Mouse (Mus musculus): Measurements from ENCODE around the gene Tldc2. TPM values are rescaled to one million over a fixed set of nuclear protein-coding genes. Genes with fewer than 3 reads are reported as not detected.

Gene Tldc2
- polyA plus RNA-seq, 1 experiment from 2014 or later: not detected

GRCm38 (mm10) chr2:157132086-157132485 is 45.2 kb downstream of the Tldc2 start:
- no peaks in the 10 kb centered on the region for H3K27me3 ChIP-seq (ENCODE audit: control insufficient read depth, insufficient read depth, low read length)
- 83% methylated on average over 1 of the region's 1 CpGs for WGBS
- DNase-seq (ENCODE audit: low spot score) (no peak), ATAC-seq (ENCODE audit: low FRiP score) (no peak)
- H3K4me1 ChIP-seq (replicated peaks; ENCODE audit: control insufficient read depth, insufficient read depth, low read length): no peaks in the 10 kb centered on the region
- no peak overlapping the region for H3K27ac ChIP-seq (ENCODE audit: low read depth, low read length)
- H3K9ac ChIP-seq (ENCODE audit: low read depth, low read length): no peak overlapping the region
- H3K4me2 ChIP-seq (replicated peaks; ENCODE audit: low read depth, low read length): no peak overlapping the region
- no peaks in the 10 kb centered on the region for H3K36me3 ChIP-seq (ENCODE audit: control insufficient read depth, insufficient read depth, low read length)
- H3K4me3 ChIP-seq (ENCODE audit: low read depth, low read length): no peak overlapping the region
- no peaks in the 10 kb centered on the region for H3K9me3 ChIP-seq (ENCODE audit: control insufficient read depth, low read length)

DNA sequence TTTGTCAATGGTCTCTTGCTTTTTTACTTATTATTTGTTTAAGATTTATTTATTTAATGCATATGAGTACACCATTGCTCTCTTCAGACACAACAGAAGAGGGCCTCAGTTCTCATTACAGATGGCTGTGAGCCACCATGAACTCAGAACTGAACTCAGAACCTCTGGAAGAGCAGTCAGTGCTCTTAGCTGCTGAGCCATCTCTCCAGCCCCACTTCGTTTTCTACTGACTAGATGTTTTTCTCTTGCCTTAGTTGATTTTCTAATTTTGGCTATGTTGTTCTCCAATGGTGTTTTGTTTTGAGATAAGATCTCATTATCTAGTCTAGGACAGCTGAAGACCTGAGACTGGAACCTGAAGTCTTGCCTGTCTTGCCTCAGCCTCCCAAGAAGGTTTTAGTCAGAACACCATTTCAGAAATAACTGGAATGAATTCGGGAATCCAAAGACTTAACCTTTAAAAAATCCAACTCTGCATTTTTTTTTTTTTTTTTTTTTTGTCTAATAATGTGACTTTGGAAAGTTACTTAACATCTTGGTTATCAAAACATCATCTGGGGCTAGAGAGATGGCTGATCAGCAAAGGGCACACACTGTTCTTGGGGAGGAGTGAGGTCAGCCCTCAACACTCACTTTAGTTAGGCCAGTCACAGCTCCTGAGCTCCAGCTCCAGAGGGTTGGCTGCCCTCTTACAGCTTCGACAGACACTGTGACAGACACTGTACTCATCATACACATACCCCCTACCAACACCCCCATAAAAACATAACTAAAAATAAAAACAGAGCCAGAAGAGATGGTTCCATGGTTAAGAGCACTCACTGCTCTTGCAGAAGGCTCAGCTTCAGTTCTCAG is 46.1 kb downstream of the Tldc2 start:
- no peak overlapping the region for H3K4me2 ChIP-seq (replicated peaks; ENCODE audit: low read depth, low read length)
- H3K27me3 ChIP-seq (ENCODE audit: control insufficient read depth, insufficient read depth, low read length): no peaks in the 10 kb centered on the region
- DNase-seq (ENCODE audit: low spot score) (no peak), ATAC-seq (ENCODE audit: low FRiP score) (no peak)
- no peaks in the 10 kb centered on the region for H3K4me1 ChIP-seq (replicated peaks; ENCODE audit: control insufficient read depth, insufficient read depth, low read length)
- no peak overlapping the region for H3K27ac ChIP-seq (ENCODE audit: low read depth, low read length)
- no peaks in the 10 kb centered on the region for H3K36me3 ChIP-seq (ENCODE audit: control insufficient read depth, insufficient read depth, low read length)
- no peaks in the 10 kb centered on the region for H3K9me3 ChIP-seq (ENCODE audit: control insufficient read depth, low read length)
- H3K4me3 ChIP-seq (ENCODE audit: low read depth, low read length): no peak overlapping the region
- no peak overlapping the region for H3K9ac ChIP-seq (ENCODE audit: low read depth, low read length)
- 84% methylated on average over 3 of the region's 3 CpGs for WGBS

GRCm38 (mm10) chr2:157133769-157134478 is 47.1 kb downstream of the Tldc2 start:
- Histone ChIP-seq H3K36me3 (ENCODE audit: control insufficient read depth, insufficient read depth, low read length) (no peaks in the 10 kb centered on the region), H3K4me2 (replicated peaks; ENCODE audit: low read depth, low read length) (peak overlapping the region; percentile 73), H3K4me3 (ENCODE audit: low read depth, low read length) (peak overlapping the region; percentile 55), H3K27me3 (ENCODE audit: control insufficient read depth, insufficient read depth, low read length) (no peaks in the 10 kb centered on the region), H3K4me1 (replicated peaks; ENCODE audit: control insufficient read depth, insufficient read depth, low read length) (no peaks in the 10 kb centered on the region), H3K9ac (ENCODE audit: low read depth, low read length) (peak overlapping the region; percentile 59), H3K27ac (ENCODE audit: low read depth, low read length) (no peak overlapping the region), H3K9me3 (ENCODE audit: control insufficient read depth, low read length) (no peaks in the 10 kb centered on the region)
- no peak for DNase-seq (ENCODE audit: low spot score)
- WGBS: 22% methylated on average over 11 of the region's 11 CpGs
- ATAC-seq (ENCODE audit: low FRiP score): no peak; the same call in 1 of the 2 replicates

GRCm38 (mm10) chr2:157134479-157134931 is 47.6 kb downstream of the Tldc2 start:
- H3K4me1 ChIP-seq (replicated peaks; ENCODE audit: control insufficient read depth, insufficient read depth, low read length): no peaks in the 10 kb centered on the region
- no peak overlapping the region for H3K27ac ChIP-seq (ENCODE audit: low read depth, low read length)
- peak overlapping the region; percentile 73 for H3K4me2 ChIP-seq (replicated peaks; ENCODE audit: low read depth, low read length)
- H3K4me3 ChIP-seq (ENCODE audit: low read depth, low read length): peak overlapping the region; percentile 55
- peak; percentile 80 for ATAC-seq (ENCODE audit: low FRiP score)
- H3K27me3 ChIP-seq (ENCODE audit: control insufficient read depth, insufficient read depth, low read length): no peaks in the 10 kb centered on the region
- WGBS: under 1% methylated on average over 25 of the region's 25 CpGs
- no peaks in the 10 kb centered on the region for H3K36me3 ChIP-seq (ENCODE audit: control insufficient read depth, insufficient read depth, low read length)
- DNase-seq (ENCODE audit: low spot score): no peak
- H3K9me3 ChIP-seq (ENCODE audit: control insufficient read depth, low read length): no peaks in the 10 kb centered on the region
- peak overlapping the region; percentile 59 for H3K9ac ChIP-seq (ENCODE audit: low read depth, low read length)

DNA sequence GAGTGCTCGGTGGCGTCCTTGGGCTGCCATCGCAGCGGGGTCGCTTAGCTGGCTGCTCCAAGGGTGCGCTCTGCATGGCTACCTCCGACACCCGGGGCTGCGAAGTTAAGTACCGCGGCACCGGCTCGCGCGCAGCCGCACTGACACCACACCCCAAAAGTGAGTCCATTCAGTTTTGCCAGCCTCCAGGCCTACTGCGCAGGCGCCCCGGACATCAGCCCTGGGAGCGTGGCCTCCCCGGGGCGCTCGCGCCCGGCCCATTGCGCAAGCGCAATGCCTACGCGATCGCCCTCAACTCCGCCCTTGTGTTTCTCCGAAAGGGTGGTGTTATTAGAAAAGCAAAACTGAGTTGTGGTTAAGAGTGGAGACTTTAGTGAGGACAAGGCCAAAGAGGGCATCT is 48.2 kb downstream of the Tldc2 start, which contains the start of gene Samhd1:
Gene Samhd1 (minus strand): TSS at position 252 of the 400 bp plus-strand sequence.
- no peaks in the 10 kb centered on the region for H3K36me3 ChIP-seq (ENCODE audit: control insufficient read depth, insufficient read depth, low read length)
- peak within 1 kb of the TSS; percentile 73 for H3K4me2 ChIP-seq (replicated peaks; ENCODE audit: low read depth, low read length)
- peak; percentile 96 for DNase-seq (ENCODE audit: low spot score)
- 1% methylated on average over 32 of the region's 32 CpGs for WGBS
- no peaks in the 10 kb centered on the region for H3K27me3 ChIP-seq (ENCODE audit: control insufficient read depth, insufficient read depth, low read length)
- ATAC-seq (ENCODE audit: low FRiP score): peak; percentile 89
- peak within 1 kb of the TSS; percentile 59 for H3K9ac ChIP-seq (ENCODE audit: low read depth, low read length)
- H3K4me1 ChIP-seq (replicated peaks; ENCODE audit: control insufficient read depth, insufficient read depth, low read length): no peaks in the 10 kb centered on the region
- no peaks in the 10 kb centered on the region for H3K9me3 ChIP-seq (ENCODE audit: control insufficient read depth, low read length)
- peak within 1 kb of the TSS; percentile 55 for H3K4me3 ChIP-seq (ENCODE audit: low read depth, low read length)
- H3K27ac ChIP-seq (ENCODE audit: low read depth, low read length): no peak within 1 kb of the TSS

GRCm38 (mm10) chr2:157135529-157136120 is 48.8 kb downstream of the Tldc2 start:
- no peaks in the 10 kb centered on the region for H3K4me1 ChIP-seq (replicated peaks; ENCODE audit: control insufficient read depth, insufficient read depth, low read length)
- peak overlapping the region; percentile 73 for H3K4me2 ChIP-seq (replicated peaks; ENCODE audit: low read depth, low read length)
- H3K27ac ChIP-seq (ENCODE audit: low read depth, low read length): no peak overlapping the region
- ATAC-seq (ENCODE audit: low FRiP score) (no peak), DNase-seq (ENCODE audit: low spot score) (no peak)
- H3K9ac ChIP-seq (ENCODE audit: low read depth, low read length): peak overlapping the region; percentile 59
- H3K9me3 ChIP-seq (ENCODE audit: control insufficient read depth, low read length): no peaks in the 10 kb centered on the region
- no peaks in the 10 kb centered on the region for H3K36me3 ChIP-seq (ENCODE audit: control insufficient read depth, insufficient read depth, low read length)
- H3K4me3 ChIP-seq (ENCODE audit: low read depth, low read length): peak overlapping the region; percentile 55
- no peaks in the 10 kb centered on the region for H3K27me3 ChIP-seq (ENCODE audit: control insufficient read depth, insufficient read depth, low read length)
- 85% methylated on average over 10 of the region's 10 CpGs for WGBS

GRCm38 (mm10) chr2:157136176-157136575 is 49.3 kb downstream of the Tldc2 start:
- DNase-seq (ENCODE audit: low spot score): no peak
- no peak for ATAC-seq (ENCODE audit: low FRiP score)
- H3K9ac ChIP-seq (ENCODE audit: low read depth, low read length): no peak overlapping the region
- H3K4me3 ChIP-seq (ENCODE audit: low read depth, low read length): no peak overlapping the region
- 92% methylated on average over 4 of the region's 4 CpGs for WGBS
- H3K4me1 ChIP-seq (replicated peaks; ENCODE audit: control insufficient read depth, insufficient read depth, low read length): no peaks in the 10 kb centered on the region
- no peaks in the 10 kb centered on the region for H3K36me3 ChIP-seq (ENCODE audit: control insufficient read depth, insufficient read depth, low read length)
- no peaks in the 10 kb centered on the region for H3K9me3 ChIP-seq (ENCODE audit: control insufficient read depth, low read length)
- no peaks in the 10 kb centered on the region for H3K27me3 ChIP-seq (ENCODE audit: control insufficient read depth, insufficient read depth, low read length)
- H3K4me2 ChIP-seq (replicated peaks; ENCODE audit: low read depth, low read length): no peak overlapping the region
- H3K27ac ChIP-seq (ENCODE audit: low read depth, low read length): no peak overlapping the region

- WGBS: 94% methylated on average over 2 of the region's 2 CpGs
- Histone ChIP-seq H3K36me3 (ENCODE audit: control insufficient read depth, insufficient read depth, low read length) (no peaks in the 10 kb centered on the region), H3K4me2 (replicated peaks; ENCODE audit: low read depth, low read length) (no peak overlapping the region), H3K4me1 (replicated peaks; ENCODE audit: control insufficient read depth, insufficient read depth, low read length) (no peaks in the 10 kb centered on the region), H3K9ac (ENCODE audit: low read depth, low read length) (no peak overlapping the region), H3K27ac (ENCODE audit: low read depth, low read length) (no peak overlapping the region), H3K9me3 (ENCODE audit: control insufficient read depth, low read length) (no peaks in the 10 kb centered on the region), H3K27me3 (ENCODE audit: control insufficient read depth, insufficient read depth, low read length) (no peaks in the 10 kb centered on the region), H3K4me3 (ENCODE audit: low read depth, low read length) (no peak overlapping the region)
- ATAC-seq (ENCODE audit: low FRiP score) (no peak), DNase-seq (ENCODE audit: low spot score) (no peak)
Measured at GRCm38 (mm10) chr2:157136646-157137045, 49.8 kb downstream of the Tldc2 start.

All from hindbrain, embryonic 11.5 days (tissue).